Mouse (Mus musculus) adrenal gland, postnatal 25 days (tissue): ENCODE measurements around the gene Elovl5. TPM values are rescaled to one million over a fixed set of nuclear protein-coding genes. Genes with fewer than 3 reads are reported as not detected.

ENCODE experiments used
- total RNA-seq: library from RNA; stranded (reverse); gene quantifications from 2 replicates; pipeline ENCODE4 v1.2.3, GENCODE M21; 2021

The Elovl5 gene
- total RNA-seq, 1 experiment from 2014 or later = 524 TPM

Other genes with a start within 250 kb of the Elovl5 start
- 38.0 and 48.3 TPM in 2 replicates for gene Gclc, start 162.8 kb upstream of the Elovl5 start, total RNA-seq
- gene Gcm1, start 134.6 kb downstream of the Elovl5 start, total RNA-seq = not detected in 2 replicates
- gene Fbxo9, start 191.7 kb downstream of the Elovl5 start, total RNA-seq = 108 and 122 TPM in 2 replicates
- 22.0 and 26.7 TPM in 2 replicates for gene Ick, start 191.8 kb downstream of the Elovl5 start, total RNA-seq